Mouse (Mus musculus): ENCODE data around the gene Gatad2a. TPM values are rescaled to one million over a fixed set of nuclear protein-coding genes. Genes with fewer than 3 reads are reported as not detected.

Gene Gatad2a
- polyA plus RNA-seq, 1 experiment = 34.5 TPM

- TF ChIP-seq CTCF (IDR thresholded peaks at IDR 0.05; ENCODE audit: control insufficient read depth, insufficient read depth, low read length) = no peak
- TF ChIP-seq POLR2A (IDR thresholded peaks at IDR 0.05; ENCODE audit: borderline replicate concordance, control insufficient read depth, low read depth, low read length) = no peak
- H3K4me3 ChIP-seq (replicated peaks; ENCODE audit: control insufficient read depth, low read depth, low read length) = no peak overlapping the region
- WGBS = 69% methylated on average over 3 of the region's 3 CpGs
- H3K27ac ChIP-seq (ENCODE audit: control insufficient read depth, insufficient read depth, low read depth, low read length, poor library complexity) = no peak overlapping the region
- H3K4me1 ChIP-seq (ENCODE audit: control insufficient read depth, insufficient read depth, low read length) = peaks cover 10% of the 10 kb centered on the region
These were observed 56.6 kb downstream of the Gatad2a start for GRCm38 (mm10) chr8:69939633-69940032.

- no peak overlapping the region for H3K27ac ChIP-seq (ENCODE audit: control insufficient read depth, insufficient read depth, low read depth, low read length, poor library complexity)
- WGBS = 38% methylated on average over 6 of the region's 6 CpGs
- H3K4me1 ChIP-seq (ENCODE audit: control insufficient read depth, insufficient read depth, low read length) = peaks cover 10% of the 10 kb centered on the region
- H3K4me3 ChIP-seq (replicated peaks; ENCODE audit: control insufficient read depth, low read depth, low read length) = no peak overlapping the region
- TF ChIP-seq POLR2A (IDR thresholded peaks at IDR 0.05; ENCODE audit: borderline replicate concordance, control insufficient read depth, low read depth, low read length) (no peak), CTCF (IDR thresholded peaks at IDR 0.05; ENCODE audit: control insufficient read depth, insufficient read depth, low read length) (no peak)
These were observed 57.8 kb downstream of the Gatad2a start for GRCm38 (mm10) chr8:69938245-69938982.

- peaks cover 10% of the 10 kb centered on the region for H3K4me1 ChIP-seq (ENCODE audit: control insufficient read depth, insufficient read depth, low read length)
- 33% methylated on average over 3 of the region's 3 CpGs for WGBS
- TF ChIP-seq CTCF (IDR thresholded peaks at IDR 0.05; ENCODE audit: control insufficient read depth, insufficient read depth, low read length) = no peak
- no peak for TF ChIP-seq POLR2A (IDR thresholded peaks at IDR 0.05; ENCODE audit: borderline replicate concordance, control insufficient read depth, low read depth, low read length)
- no peak overlapping the region for H3K27ac ChIP-seq (ENCODE audit: control insufficient read depth, insufficient read depth, low read depth, low read length, poor library complexity)
- H3K4me3 ChIP-seq (replicated peaks; ENCODE audit: control insufficient read depth, low read depth, low read length) = no peak overlapping the region
These were observed 58.7 kb downstream of the Gatad2a start for GRCm38 (mm10) chr8:69937466-69937865.

- 86% methylated on average over 7 of the region's 7 CpGs for WGBS
- Histone ChIP-seq H3K27ac (ENCODE audit: control insufficient read depth, insufficient read depth, low read depth, low read length, poor library complexity) (no peak overlapping the region), H3K4me1 (ENCODE audit: control insufficient read depth, insufficient read depth, low read length) (peaks cover 10% of the 10 kb centered on the region), H3K4me3 (replicated peaks; ENCODE audit: control insufficient read depth, low read depth, low read length) (no peak overlapping the region)
- TF ChIP-seq CTCF (IDR thresholded peaks at IDR 0.05; ENCODE audit: control insufficient read depth, insufficient read depth, low read length) = no peak
- TF ChIP-seq POLR2A (IDR thresholded peaks at IDR 0.05; ENCODE audit: borderline replicate concordance, control insufficient read depth, low read depth, low read length) = no peak
These were observed 60.0 kb downstream of the Gatad2a start for GRCm38 (mm10) chr8:69936050-69936794.

- H3K27ac ChIP-seq (ENCODE audit: control insufficient read depth, insufficient read depth, low read depth, low read length, poor library complexity) = no peak overlapping the region
- H3K4me1 ChIP-seq (ENCODE audit: control insufficient read depth, insufficient read depth, low read length) = peaks cover 10% of the 10 kb centered on the region
- 97% methylated on average over 3 of the region's 3 CpGs for WGBS
- TF ChIP-seq POLR2A (IDR thresholded peaks at IDR 0.05; ENCODE audit: borderline replicate concordance, control insufficient read depth, low read depth, low read length) (no peak), CTCF (IDR thresholded peaks at IDR 0.05; ENCODE audit: control insufficient read depth, insufficient read depth, low read length) (no peak)
- H3K4me3 ChIP-seq (replicated peaks; ENCODE audit: control insufficient read depth, low read depth, low read length) = no peak overlapping the region
These were observed 60.8 kb downstream of the Gatad2a start for GRCm38 (mm10) chr8:69935431-69935830.

- Histone ChIP-seq H3K4me3 (replicated peaks; ENCODE audit: control insufficient read depth, low read depth, low read length) (no peak overlapping the region), H3K27ac (ENCODE audit: control insufficient read depth, insufficient read depth, low read depth, low read length, poor library complexity) (no peak overlapping the region; the same call in 1 of the 2 replicates), H3K4me1 (ENCODE audit: control insufficient read depth, insufficient read depth, low read length) (peaks cover 4% of the 10 kb centered on the region)
- 78% methylated on average over 5 of the region's 5 CpGs for WGBS
- no peak for TF ChIP-seq POLR2A (IDR thresholded peaks at IDR 0.05; ENCODE audit: borderline replicate concordance, control insufficient read depth, low read depth, low read length)
- no peak for TF ChIP-seq CTCF (IDR thresholded peaks at IDR 0.05; ENCODE audit: control insufficient read depth, insufficient read depth, low read length)
These were observed 61.6 kb downstream of the Gatad2a start for GRCm38 (mm10) chr8:69934582-69934981.

- WGBS = 23% methylated on average over 2 of the region's 2 CpGs
- Histone ChIP-seq H3K4me3 (replicated peaks; ENCODE audit: control insufficient read depth, low read depth, low read length) (no peak overlapping the region), H3K27ac (ENCODE audit: control insufficient read depth, insufficient read depth, low read depth, low read length, poor library complexity) (no peak overlapping the region), H3K4me1 (ENCODE audit: control insufficient read depth, insufficient read depth, low read length) (peaks cover 4% of the 10 kb centered on the region)
- TF ChIP-seq CTCF (IDR thresholded peaks at IDR 0.05; ENCODE audit: control insufficient read depth, insufficient read depth, low read length) (no peak), POLR2A (IDR thresholded peaks at IDR 0.05; ENCODE audit: borderline replicate concordance, control insufficient read depth, low read depth, low read length) (no peak)
These were observed 62.4 kb downstream of the Gatad2a start for GRCm38 (mm10) chr8:69933811-69934210.

GRCm38 (mm10) chr8:69926901-69927300, 69.3 kb downstream of the Gatad2a start:
- H3K27ac ChIP-seq (ENCODE audit: control insufficient read depth, insufficient read depth, low read depth, low read length, poor library complexity) = no peak overlapping the region
- no peak overlapping the region for H3K4me3 ChIP-seq (replicated peaks; ENCODE audit: control insufficient read depth, low read depth, low read length)
- peaks cover 2% of the 10 kb centered on the region; the same call in 1 of the 2 replicates for H3K4me1 ChIP-seq (ENCODE audit: control insufficient read depth, insufficient read depth, low read length)
- no peak for TF ChIP-seq CTCF (IDR thresholded peaks at IDR 0.05; ENCODE audit: control insufficient read depth, insufficient read depth, low read length)
- no peak for TF ChIP-seq POLR2A (IDR thresholded peaks at IDR 0.05; ENCODE audit: borderline replicate concordance, control insufficient read depth, low read depth, low read length)
